Mouse (Mus musculus): Measurements from ENCODE around the gene Olfr806. TPM values are rescaled to one million over a fixed set of nuclear protein-coding genes. Genes with fewer than 3 reads are reported as not detected.

Olfr806 gene
- not detected in 2 replicates for polyA plus RNA-seq (2014; fragmentation: Nextera tagmentation; extraction: Ambion mirVana)

- Histone ChIP-seq H3K4me1 (ENCODE audit: control insufficient read depth, insufficient read depth, low read length) (no peaks in the 10 kb centered on the region), H3K4me2 (replicated peaks; ENCODE audit: low read depth, low read length) (no peak within 1 kb of the TSS), H3K36me3 (ENCODE audit: control insufficient read depth, insufficient read depth, low read length) (no peaks in the 10 kb centered on the region)
Observed at GRCm38 (mm10) chr10:129741821-129742220, at the start of gene Olfr806. Gene Olfr806, minus strand, starts transcription at chr10:129741921.

GRCm38 (mm10) chr10:129778123-129778522 is 36.4 kb upstream of the Olfr806 start:
- no peaks in the 10 kb centered on the region for H3K9me3 ChIP-seq (ENCODE audit: control insufficient read depth, low read length)
- no peak overlapping the region for H3K4me3 ChIP-seq (ENCODE audit: low read length)
- ATAC-seq (ENCODE audit: low FRiP score, low TSS enrichment), result no peak
- no peaks in the 10 kb centered on the region for H3K4me1 ChIP-seq (ENCODE audit: control insufficient read depth, insufficient read depth, low read length)
- H3K9ac ChIP-seq (ENCODE audit: low read depth, low read length), result no peak overlapping the region
- H3K4me2 ChIP-seq (replicated peaks; ENCODE audit: low read depth, low read length), result no peak overlapping the region
- H3K27ac ChIP-seq (ENCODE audit: low read depth, low read length), result no peak overlapping the region
- no peaks in the 10 kb centered on the region for H3K27me3 ChIP-seq (ENCODE audit: control insufficient read depth, insufficient read depth, low read length)
- no peaks in the 10 kb centered on the region for H3K36me3 ChIP-seq (ENCODE audit: control insufficient read depth, insufficient read depth, low read length)

More at GRCm38 (mm10) chr10:129741821-129742220, at the start of gene Olfr806:
- H3K27ac ChIP-seq (ENCODE audit: low read depth, low read length), result no peak within 1 kb of the TSS
- H3K4me3 ChIP-seq (ENCODE audit: low read length), result no peak within 1 kb of the TSS
- H3K9me3 ChIP-seq (ENCODE audit: control insufficient read depth, low read length), result no peaks in the 10 kb centered on the region
- no peaks in the 10 kb centered on the region for H3K27me3 ChIP-seq (ENCODE audit: control insufficient read depth, insufficient read depth, low read length)
- no peak for ATAC-seq (ENCODE audit: low FRiP score, low TSS enrichment)
- H3K9ac ChIP-seq (ENCODE audit: low read depth, low read length), result no peak within 1 kb of the TSS

- Histone ChIP-seq H3K27ac (ENCODE audit: low read depth, low read length) (no peak within 1 kb of the TSS), H3K4me1 (ENCODE audit: control insufficient read depth, insufficient read depth, low read length) (no peaks in the 10 kb centered on the region), H3K4me3 (ENCODE audit: low read length) (no peak within 1 kb of the TSS), H3K4me2 (replicated peaks; ENCODE audit: low read depth, low read length) (no peak within 1 kb of the TSS), H3K36me3 (ENCODE audit: control insufficient read depth, insufficient read depth, low read length) (no peaks in the 10 kb centered on the region), H3K9ac (ENCODE audit: low read depth, low read length) (no peak within 1 kb of the TSS), H3K9me3 (ENCODE audit: control insufficient read depth, low read length) (no peaks in the 10 kb centered on the region), H3K27me3 (ENCODE audit: control insufficient read depth, insufficient read depth, low read length) (no peaks in the 10 kb centered on the region)
- ATAC-seq (ENCODE audit: low FRiP score, low TSS enrichment), result no peak
Observed at GRCm38 (mm10) chr10:129774338-129774737, 32.6 kb upstream of the Olfr806 start, which contains the start of gene Olfr809. Gene Olfr809, plus strand, starts transcription at chr10:129774638.

GRCm38 (mm10) chr10:129765182-129765581 is 23.5 kb upstream of the Olfr806 start, which contains the start of gene Olfr808:
Gene Olfr808, plus strand, starts transcription at chr10:129765482.
- H3K4me2 ChIP-seq (replicated peaks; ENCODE audit: low read depth, low read length), result no peak within 1 kb of the TSS

GRCm38 (mm10) chr10:129757693-129758092 is 16.0 kb upstream of the Olfr806 start, which contains the start of gene Olfr807:
Gene Olfr807, minus strand, starts transcription at chr10:129757793.
- H3K27me3 ChIP-seq (ENCODE audit: control insufficient read depth, insufficient read depth, low read length), result no peaks in the 10 kb centered on the region
- H3K27ac ChIP-seq (ENCODE audit: low read depth, low read length), result no peak within 1 kb of the TSS
- H3K4me1 ChIP-seq (ENCODE audit: control insufficient read depth, insufficient read depth, low read length), result no peaks in the 10 kb centered on the region
- H3K4me2 ChIP-seq (replicated peaks; ENCODE audit: low read depth, low read length), result no peak within 1 kb of the TSS
- H3K36me3 ChIP-seq (ENCODE audit: control insufficient read depth, insufficient read depth, low read length), result no peaks in the 10 kb centered on the region
- 84% methylated on average over 1 of the region's 1 CpGs for WGBS
- H3K9ac ChIP-seq (ENCODE audit: low read depth, low read length), result no peak within 1 kb of the TSS
- no peak within 1 kb of the TSS for H3K4me3 ChIP-seq (ENCODE audit: low read length)
- H3K9me3 ChIP-seq (ENCODE audit: control insufficient read depth, low read length), result no peaks in the 10 kb centered on the region
- ATAC-seq (ENCODE audit: low FRiP score, low TSS enrichment), result no peak

More at GRCm38 (mm10) chr10:129765182-129765581, 23.5 kb upstream of the Olfr806 start, which contains the start of gene Olfr808:
- no peak for ATAC-seq (ENCODE audit: low FRiP score, low TSS enrichment)
- Histone ChIP-seq H3K27me3 (ENCODE audit: control insufficient read depth, insufficient read depth, low read length) (no peaks in the 10 kb centered on the region), H3K4me1 (ENCODE audit: control insufficient read depth, insufficient read depth, low read length) (no peaks in the 10 kb centered on the region), H3K36me3 (ENCODE audit: control insufficient read depth, insufficient read depth, low read length) (no peaks in the 10 kb centered on the region), H3K9ac (ENCODE audit: low read depth, low read length) (no peak within 1 kb of the TSS), H3K27ac (ENCODE audit: low read depth, low read length) (no peak within 1 kb of the TSS), H3K9me3 (ENCODE audit: control insufficient read depth, low read length) (no peaks in the 10 kb centered on the region), H3K4me3 (ENCODE audit: low read length) (no peak within 1 kb of the TSS)
- WGBS, result 90% methylated on average over 1 of the region's 1 CpGs

- no peak for ATAC-seq (ENCODE audit: low FRiP score, low TSS enrichment)
- no peaks in the 10 kb centered on the region for H3K9me3 ChIP-seq (ENCODE audit: control insufficient read depth, low read length)
Observed at GRCm38 (mm10) chr10:129729275-129729674, 12.4 kb downstream of the Olfr806 start, which contains the start of gene Olfr805. Gene Olfr805, minus strand, starts transcription at chr10:129729375.

GRCm38 (mm10) chr10:129702910-129703309 is 38.8 kb downstream of the Olfr806 start, which contains the start of gene Olfr804:
Gene Olfr804, plus strand, starts transcription at chr10:129703210.
- Histone ChIP-seq H3K36me3 (ENCODE audit: control insufficient read depth, insufficient read depth, low read length) (no peaks in the 10 kb centered on the region), H3K27me3 (ENCODE audit: control insufficient read depth, insufficient read depth, low read length) (no peaks in the 10 kb centered on the region), H3K4me1 (ENCODE audit: control insufficient read depth, insufficient read depth, low read length) (no peaks in the 10 kb centered on the region), H3K9me3 (ENCODE audit: control insufficient read depth, low read length) (no peaks in the 10 kb centered on the region), H3K4me2 (replicated peaks; ENCODE audit: low read depth, low read length) (no peak within 1 kb of the TSS), H3K4me3 (ENCODE audit: low read length) (no peak within 1 kb of the TSS), H3K27ac (ENCODE audit: low read depth, low read length) (no peak within 1 kb of the TSS), H3K9ac (ENCODE audit: low read depth, low read length) (no peak within 1 kb of the TSS)
- no peak for ATAC-seq (ENCODE audit: low FRiP score, low TSS enrichment)

More at GRCm38 (mm10) chr10:129729275-129729674, 12.4 kb downstream of the Olfr806 start, which contains the start of gene Olfr805:
- H3K27me3 ChIP-seq (ENCODE audit: control insufficient read depth, insufficient read depth, low read length), result no peaks in the 10 kb centered on the region
- H3K4me2 ChIP-seq (replicated peaks; ENCODE audit: low read depth, low read length), result no peak within 1 kb of the TSS
- 96% methylated on average over 2 of the region's 2 CpGs for WGBS
- no peak within 1 kb of the TSS for H3K4me3 ChIP-seq (ENCODE audit: low read length)
- no peaks in the 10 kb centered on the region for H3K4me1 ChIP-seq (ENCODE audit: control insufficient read depth, insufficient read depth, low read length)
- H3K36me3 ChIP-seq (ENCODE audit: control insufficient read depth, insufficient read depth, low read length), result no peaks in the 10 kb centered on the region
- no peak within 1 kb of the TSS for H3K27ac ChIP-seq (ENCODE audit: low read depth, low read length)
- H3K9ac ChIP-seq (ENCODE audit: low read depth, low read length), result no peak within 1 kb of the TSS

GRCm38 (mm10) chr10:129694186-129694585 is 47.5 kb downstream of the Olfr806 start, which contains the start of gene Olfr803:
Gene Olfr803, minus strand, starts transcription at chr10:129694286.
- H3K36me3 ChIP-seq (ENCODE audit: control insufficient read depth, insufficient read depth, low read length), result no peaks in the 10 kb centered on the region
- ATAC-seq (ENCODE audit: low FRiP score, low TSS enrichment), result no peak
- 81% methylated on average over 2 of the region's 2 CpGs for WGBS
- H3K9me3 ChIP-seq (ENCODE audit: control insufficient read depth, low read length), result no peaks in the 10 kb centered on the region
- no peaks in the 10 kb centered on the region for H3K27me3 ChIP-seq (ENCODE audit: control insufficient read depth, insufficient read depth, low read length)
- H3K4me1 ChIP-seq (ENCODE audit: control insufficient read depth, insufficient read depth, low read length), result no peaks in the 10 kb centered on the region
- H3K27ac ChIP-seq (ENCODE audit: low read depth, low read length), result no peak within 1 kb of the TSS
- H3K4me3 ChIP-seq (ENCODE audit: low read length), result no peak within 1 kb of the TSS
- no peak within 1 kb of the TSS for H3K9ac ChIP-seq (ENCODE audit: low read depth, low read length)
- H3K4me2 ChIP-seq (replicated peaks; ENCODE audit: low read depth, low read length), result no peak within 1 kb of the TSS

GRCm38 (mm10) chr10:129688069-129688468 is 53.7 kb downstream of the Olfr806 start, which contains the start of gene Olfr802:
Gene Olfr802, minus strand, starts transcription at chr10:129688169.
- no peak within 1 kb of the TSS for H3K4me2 ChIP-seq (replicated peaks; ENCODE audit: low read depth, low read length)
- no peak within 1 kb of the TSS for H3K4me3 ChIP-seq (ENCODE audit: low read length)
- no peak for ATAC-seq (ENCODE audit: low FRiP score, low TSS enrichment)
- H3K4me1 ChIP-seq (ENCODE audit: control insufficient read depth, insufficient read depth, low read length), result no peaks in the 10 kb centered on the region
- WGBS, result 44% methylated on average over 1 of the region's 1 CpGs
- H3K9ac ChIP-seq (ENCODE audit: low read depth, low read length), result no peak within 1 kb of the TSS
- no peaks in the 10 kb centered on the region for H3K27me3 ChIP-seq (ENCODE audit: control insufficient read depth, insufficient read depth, low read length)
- no peaks in the 10 kb centered on the region for H3K36me3 ChIP-seq (ENCODE audit: control insufficient read depth, insufficient read depth, low read length)
- no peaks in the 10 kb centered on the region for H3K9me3 ChIP-seq (ENCODE audit: control insufficient read depth, low read length)
- H3K27ac ChIP-seq (ENCODE audit: low read depth, low read length), result no peak within 1 kb of the TSS
